Mouse (Mus musculus): Measurements from ENCODE around the gene Gm10563. TPM values are rescaled to one million over a fixed set of nuclear protein-coding genes. Genes with fewer than 3 reads are reported as not detected.

Gm10563 gene
- polyA plus RNA-seq (2017; shearing (Covaris generic)), result not detected

GRCm38 (mm10) chr4:155645308-155645707 lies at the start of gene Gm10563:
Gene Gm10563 (minus strand): TSS chr4:155645408.

GRCm38 (mm10) chr4:155694111-155694481 lies 48.9 kb upstream of the Gm10563 start, which contains the start of gene Fndc10:
Gene Fndc10 (plus strand): TSS chr4:155694342.

GRCm38 (mm10) chr4:155668689-155669597 lies 23.7 kb upstream of the Gm10563 start, which contains the start of gene Mib2:
Gene Mib2 (minus strand): TSS chr4:155669198.

GRCm38 (mm10) chr4:155653086-155653450 lies 7.9 kb upstream of the Gm10563 start, which contains the start of gene Mmp23:
Gene Mmp23 (minus strand): TSS chr4:155653384.

GRCm38 (mm10) chr4:155624338-155625291 lies 20.6 kb downstream of the Gm10563 start, which contains the start of gene Cdk11b:
Gene Cdk11b (plus strand): TSS chr4:155624854.

GRCm38 (mm10) chr4:155601091-155601996 lies 43.9 kb downstream of the Gm10563 start, which contains the start of gene Slc35e2:
Gene Slc35e2 (plus strand): TSS chr4:155601416.

Other genes starting within 250 kb of the Gm10563 start
- 2.0 TPM for gene Gabrd, start 247.3 kb downstream of the Gm10563 start, polyA plus RNA-seq (2017; shearing (Covaris generic))
- 5.1 TPM for gene Cfap74, start 236.2 kb downstream of the Gm10563 start, polyA plus RNA-seq (2017; shearing (Covaris generic))
- not detected for gene Tmem52, start 176.3 kb downstream of the Gm10563 start, polyA plus RNA-seq (2017; shearing (Covaris generic))
- 23.7 TPM for gene Gnb1, start 154.0 kb downstream of the Gm10563 start, polyA plus RNA-seq (2017; shearing (Covaris generic))
- 103 TPM for gene Nadk, start 83.0 kb downstream of the Gm10563 start, polyA plus RNA-seq (2017; shearing (Covaris generic))
- gene Slc35e2, start 44.0 kb downstream of the Gm10563 start, polyA plus RNA-seq (2017; shearing (Covaris generic)), result 11.9 TPM
- 160 TPM for gene Cdk11b, start 20.6 kb downstream of the Gm10563 start, polyA plus RNA-seq (2017; shearing (Covaris generic))
- gene Mmp23, start 8.0 kb upstream of the Gm10563 start, polyA plus RNA-seq (2017; shearing (Covaris generic)), result 0.19 TPM
- 30.9 TPM for gene Mib2, start 23.8 kb upstream of the Gm10563 start, polyA plus RNA-seq (2017; shearing (Covaris generic))
- 0.72 TPM for gene Fndc10, start 48.9 kb upstream of the Gm10563 start, polyA plus RNA-seq (2017; shearing (Covaris generic))
- 160 TPM for gene Ssu72, start 59.4 kb upstream of the Gm10563 start, polyA plus RNA-seq (2017; shearing (Covaris generic))
- 0.15 TPM for gene Tmem240, start 89.4 kb upstream of the Gm10563 start, polyA plus RNA-seq (2017; shearing (Covaris generic))
- 28.3 TPM for gene Atad3a, start 115.7 kb upstream of the Gm10563 start, polyA plus RNA-seq (2017; shearing (Covaris generic))
- 0.10 TPM for gene Vwa1, start 129.3 kb upstream of the Gm10563 start, polyA plus RNA-seq (2017; shearing (Covaris generic))
- gene Tmem88b, start 140.5 kb upstream of the Gm10563 start, polyA plus RNA-seq (2017; shearing (Covaris generic)), result not detected
- not detected for gene Ankrd65, start 145.0 kb upstream of the Gm10563 start, polyA plus RNA-seq (2017; shearing (Covaris generic))
- 151 TPM for gene Mrpl20, start 157.5 kb upstream of the Gm10563 start, polyA plus RNA-seq (2017; shearing (Covaris generic))
- 114 TPM for gene Ccnl2, start 167.1 kb upstream of the Gm10563 start, polyA plus RNA-seq (2017; shearing (Covaris generic))
- 211 TPM for gene Aurkaip1, start 185.9 kb upstream of the Gm10563 start, polyA plus RNA-seq (2017; shearing (Covaris generic))
- gene Mxra8, start 194.3 kb upstream of the Gm10563 start, polyA plus RNA-seq (2017; shearing (Covaris generic)), result 4.8 TPM
- gene Dvl1, start 202.0 kb upstream of the Gm10563 start, polyA plus RNA-seq (2017; shearing (Covaris generic)), result 3.0 TPM
- gene Tas1r3, start 218.0 kb upstream of the Gm10563 start, polyA plus RNA-seq (2017; shearing (Covaris generic)), result 0.99 TPM
- 23.9 TPM for gene Cptp, start 224.0 kb upstream of the Gm10563 start, polyA plus RNA-seq (2017; shearing (Covaris generic))
- gene Ints11, start 224.1 kb upstream of the Gm10563 start, polyA plus RNA-seq (2017; shearing (Covaris generic)), result 75.8 TPM
- gene Pusl1, start 246.4 kb upstream of the Gm10563 start, polyA plus RNA-seq (2017; shearing (Covaris generic)), result 35.9 TPM
- 5.7 TPM for gene Acap3, start 246.4 kb upstream of the Gm10563 start, polyA plus RNA-seq (2017; shearing (Covaris generic))